Mouse (Mus musculus) kidney, postnatal 0 days (tissue): ENCODE measurements around the gene Lmna. TPM values are rescaled to one million over a fixed set of nuclear protein-coding genes. Genes with fewer than 3 reads are reported as not detected.
A peak's percentile ranks its signal among the peaks of the same experiment; 100 is the strongest.

Source experiments
- ATAC-seq: fragments of 200-750 bp; cut with Nextera tagmentation; replicated peaks from 2 replicates; pipeline ENCODE4 v1.8.0; 2017; ENCODE audit warnings: low read depth, moderate number of reproducible peaks, moderate TSS enrichment, moderate library complexity; ENCODE audit not compliant: low FRiP score
- DNase-seq: peaks from one replicate; pipeline ENCODE4 v3.0.0-alpha.2; 2016; ENCODE audit warnings: low spot score
- H3K27ac ChIP-seq: fragments of 300-500 bp; sonication (generic); 2 replicates; pipeline ENCODE4 v1.5.1; 2014; ENCODE audit warnings: mild to moderate bottlenecking
- H3K27me3 ChIP-seq: fragments of 300-500 bp; sonication (generic); 2 replicates; pipeline ENCODE4 v1.6.1; 2014; ENCODE audit warnings: low read length, mixed read lengths; ENCODE audit not compliant: insufficient read depth
- H3K36me3 ChIP-seq: fragments of 300-500 bp; sonication (generic); 2 replicates; pipeline ENCODE4 v1.6.1; 2014; ENCODE audit warnings: low read length, mixed read lengths; ENCODE audit not compliant: insufficient read depth
- H3K4me1 ChIP-seq: fragments of 300-500 bp; sonication (generic); replicated peaks from 2 replicates; pipeline ENCODE4 v1.6.1; 2014; ENCODE audit warnings: antibody characterized with exemption, low read length, mixed read lengths; ENCODE audit not compliant: insufficient read depth
- H3K4me2 ChIP-seq: fragments of 300-500 bp; sonication (generic); 2 replicates; pipeline ENCODE4 v1.6.1; 2014; ENCODE audit warnings: mild to moderate bottlenecking, low read length, moderate library complexity, mixed read lengths
- H3K4me3 ChIP-seq: fragments of 300-500 bp; sonication (generic); replicated peaks from 2 replicates; pipeline ENCODE4 v1.5.1; 2014; ENCODE audit warnings: low read depth, low read length
- H3K9ac ChIP-seq: fragments of 300-500 bp; sonication (generic); 2 replicates; pipeline ENCODE4 v1.6.1; 2014; ENCODE audit warnings: low read depth, low read length
- H3K9me3 ChIP-seq: fragments of 300-500 bp; sonication (generic); replicated peaks from 2 replicates; pipeline ENCODE4 v1.6.1; 2016; ENCODE audit warnings: low read length, inconsistent platforms, mixed read lengths
- CTCF ChIP-seq: IDR thresholded peaks from 2 replicates; pipeline ENCODE4 v1.5.1; 2016; ENCODE audit warnings: antibody characterized with exemption, low read depth, mild to moderate bottlenecking, moderate library complexity
- WGBS: fragments of 180-500 bp; shearing (Covaris S2); extraction: QIAGEN DNeasy Blood & Tissue Kit; methylation state at CpG from one replicate; pipeline ENCODE4 v1.1.7; 2014; 5-methylcytosine and 5-hydroxymethylcytosine counted together
- polyA plus RNA-seq: library from polyadenylated mRNA; unstranded; fragments of >200 nt; fragmentation: Nextera tagmentation; extraction: Ambion mirVana; gene quantifications from 2 replicates; pipeline ENCODE4 v1.2.1, GENCODE M21; 2015

Gene Lmna
- polyA plus RNA-seq, 1 experiment from 2014 or later = 99.3 TPM

- TF ChIP-seq CTCF = no peak
- 3% methylated on average over 14 of the region's 14 CpGs for WGBS
- H3K9me3 ChIP-seq = no peaks in the 10 kb centered on the region
- H3K27me3 ChIP-seq = no peaks in the 10 kb centered on the region
- no peak overlapping the region for H3K4me3 ChIP-seq
- H3K4me1 ChIP-seq = peaks cover 15% of the 10 kb centered on the region
- no peak overlapping the region for H3K27ac ChIP-seq
- ATAC-seq (0 out of 2 replicates have a peak, but pooled peaks have one; percentile 8), DNase-seq (no peak)
- no peak overlapping the region for H3K9ac ChIP-seq
- H3K36me3 ChIP-seq = no peaks in the 10 kb centered on the region
- H3K4me2 ChIP-seq = no peak overlapping the region
These were observed 51.0 kb downstream of the Lmna start for GRCm38 (mm10) chr3:88458778-88459219.

GRCm38 (mm10) chr3:88456746-88457532 lies 52.8 kb downstream of the Lmna start:
- Histone ChIP-seq H3K36me3 (no peaks in the 10 kb centered on the region), H3K4me3 (no peak overlapping the region), H3K27me3 (no peaks in the 10 kb centered on the region), H3K27ac (peak overlapping the region; percentile 87), H3K4me1 (peaks cover 15% of the 10 kb centered on the region), H3K9me3 (no peaks in the 10 kb centered on the region), H3K4me2 (no peak overlapping the region), H3K9ac (no peak overlapping the region)
- DNase-seq (no peak), ATAC-seq (no peak)
- TF ChIP-seq CTCF = no peak
- 69% methylated on average over 7 of the region's 7 CpGs for WGBS

- Histone ChIP-seq H3K36me3 (no peaks in the 10 kb centered on the region), H3K4me1 (peaks cover 15% of the 10 kb centered on the region), H3K27me3 (no peaks in the 10 kb centered on the region), H3K27ac (peak overlapping the region; percentile 87), H3K9me3 (no peaks in the 10 kb centered on the region), H3K4me2 (0 out of 2 replicates have a peak overlapping the region, but pooled peaks have one; percentile 32), H3K9ac (no peak overlapping the region), H3K4me3 (no peak overlapping the region)
- WGBS = 65% methylated on average over 8 of the region's 8 CpGs
- TF ChIP-seq CTCF = no peak
- ATAC-seq (peak; percentile 31; the same call in 1 of the 2 replicates), DNase-seq (peak; percentile 46)
These were observed 53.4 kb downstream of the Lmna start for GRCm38 (mm10) chr3:88456313-88456712.

- ATAC-seq = peak; percentile 48
- no peaks in the 10 kb centered on the region for H3K36me3 ChIP-seq
- WGBS = 62% methylated on average over 18 of the region's 18 CpGs
- peaks cover 15% of the 10 kb centered on the region for H3K4me1 ChIP-seq
- DNase-seq = peak; percentile 39
- peak overlapping the region; percentile 23; the same call in 1 of the 2 replicates for H3K9ac ChIP-seq
- no peaks in the 10 kb centered on the region for H3K27me3 ChIP-seq
- H3K9me3 ChIP-seq = no peaks in the 10 kb centered on the region
- TF ChIP-seq CTCF = no peak
- peak overlapping the region; percentile 32 for H3K4me2 ChIP-seq
- peak overlapping the region; percentile 87 for H3K27ac ChIP-seq
- no peak overlapping the region for H3K4me3 ChIP-seq
These were observed 54.0 kb downstream of the Lmna start for GRCm38 (mm10) chr3:88455588-88456264.

- TF ChIP-seq CTCF = no peak
- 47% methylated on average over 9 of the region's 9 CpGs for WGBS
- DNase-seq = no peak
- Histone ChIP-seq H3K9ac (peak overlapping the region; percentile 23; the same call in 1 of the 2 replicates), H3K4me1 (peaks cover 15% of the 10 kb centered on the region), H3K36me3 (no peaks in the 10 kb centered on the region), H3K4me3 (no peak overlapping the region), H3K4me2 (peak overlapping the region; percentile 32), H3K27ac (peak overlapping the region; percentile 87), H3K27me3 (no peaks in the 10 kb centered on the region), H3K9me3 (no peaks in the 10 kb centered on the region)
- ATAC-seq = peak; percentile 77
These were observed 54.8 kb downstream of the Lmna start for GRCm38 (mm10) chr3:88454762-88455587.

GRCm38 (mm10) chr3:88453986-88454385 lies 55.8 kb downstream of the Lmna start:
- WGBS = 67% methylated on average over 8 of the region's 8 CpGs
- H3K9ac ChIP-seq = no peak overlapping the region
- no peaks in the 10 kb centered on the region for H3K9me3 ChIP-seq
- ATAC-seq = no peak
- H3K36me3 ChIP-seq = no peaks in the 10 kb centered on the region
- no peak overlapping the region for H3K4me3 ChIP-seq
- H3K4me2 ChIP-seq = no peak overlapping the region
- H3K27me3 ChIP-seq = no peaks in the 10 kb centered on the region
- H3K4me1 ChIP-seq = peaks cover 15% of the 10 kb centered on the region
- H3K27ac ChIP-seq = peak overlapping the region; percentile 87; the same call in 1 of the 2 replicates
- DNase-seq = no peak
- no peak for TF ChIP-seq CTCF
